Mouse (Mus musculus) kidney, postnatal 36 days (tissue): Measurements from ENCODE around the gene Vkorc1l1.
A peak's percentile ranks its signal among the peaks of the same experiment; 100 is the strongest.
"Not testable (repeated sequence)": the region's sequence is repeated elsewhere in the genome, so short reads cannot be mapped to it uniquely, and the experiment has no call there.

ENCODE experiments used
- DNase-seq, 2 experiments: peaks; one replicate each; pipeline ENCODE4 v3.0.0; 2021 to 2022; ENCODE audit warnings: mixed read lengths in 2 of 2

Gene Vkorc1l1

GRCm38 (mm10) chr5:129941495-129942045, at the start of gene Vkorc1l1:
TSS of gene Vkorc1l1 (plus strand) at chr5:129941970.
- DNase-seq, result peak; percentile 98 to 99

GRCm38 (mm10) chr5:129895198-129896088, 46.3 kb upstream of the Vkorc1l1 start, which contains the start of gene Zbed5:
TSS of gene Zbed5 (plus strand) at chr5:129895723.
- DNase-seq, result peak; percentile 92 to 95

GRCm38 (mm10) chr5:129898449-129898848, 43.3 kb upstream of the Vkorc1l1 start, which contains the start of gene Phkg1:
TSS of gene Phkg1 (minus strand) at chr5:129898549.
- no peak for DNase-seq

GRCm38 (mm10) chr5:129907775-129908174, 34.0 kb upstream of the Vkorc1l1 start:
- no peak for DNase-seq

- DNase-seq, result peak; percentile 95 to 98
Observed at GRCm38 (mm10) chr5:129908242-129908965, 33.4 kb upstream of the Vkorc1l1 start, which contains the start of gene Nupr1l. TSS of gene Nupr1l (plus strand) at chr5:129908540.

GRCm38 (mm10) chr5:129909147-129909546, 32.6 kb upstream of the Vkorc1l1 start:
- DNase-seq, result no peak

- DNase-seq, result no peak
Observed at GRCm38 (mm10) chr5:129909591-129909990, 32.2 kb upstream of the Vkorc1l1 start.

- peak; percentile 31 to 44 for DNase-seq
Observed at GRCm38 (mm10) chr5:129914024-129914423, 27.7 kb upstream of the Vkorc1l1 start.

- DNase-seq, result not testable (repeated sequence)
Observed at GRCm38 (mm10) chr5:129915491-129915890, 26.3 kb upstream of the Vkorc1l1 start.

- no peak for DNase-seq
Observed at GRCm38 (mm10) chr5:129918065-129918651, 23.6 kb upstream of the Vkorc1l1 start.

- peak; percentile 20 to 28 for DNase-seq
Observed at GRCm38 (mm10) chr5:129918752-129919151, 23.0 kb upstream of the Vkorc1l1 start.

GRCm38 (mm10) chr5:129919320-129919719, 22.4 kb upstream of the Vkorc1l1 start:
- DNase-seq, result no peak

- DNase-seq, result no peak
Observed at GRCm38 (mm10) chr5:129921972-129922371, 19.8 kb upstream of the Vkorc1l1 start.

- peak; percentile 58 to 74 for DNase-seq
Observed at GRCm38 (mm10) chr5:129924820-129925452, 16.8 kb upstream of the Vkorc1l1 start.

GRCm38 (mm10) chr5:129925933-129926332, 15.8 kb upstream of the Vkorc1l1 start:
- peak; percentile 26 to 65 for DNase-seq

- peak; percentile 80 to 83 for DNase-seq
Observed at GRCm38 (mm10) chr5:129929924-129930855, 11.6 kb upstream of the Vkorc1l1 start.

GRCm38 (mm10) chr5:129936941-129937340, 4.8 kb upstream of the Vkorc1l1 start:
- DNase-seq, result no peak

GRCm38 (mm10) chr5:129940281-129940680, 1.5 kb upstream of the Vkorc1l1 start:
- no peak for DNase-seq

- DNase-seq, result no peak
Observed at GRCm38 (mm10) chr5:129940736-129941494, 855 bp upstream of the Vkorc1l1 start.
